Mouse (Mus musculus): ENCODE results near the gene Nhs. TPM values are rescaled to one million over a fixed set of nuclear protein-coding genes. Genes with fewer than 3 reads are reported as not detected.
A peak's percentile ranks its signal among the peaks of the same experiment; 100 is the strongest.

Nhs gene
- total RNA-seq, 2 experiments from 2014 or later = 2.3 to 2.6 TPM

GRCm38 (mm10) chrX:161962855-161963254 is 196.7 kb downstream of the Nhs start:
- TF ChIP-seq CTCF (conservative IDR thresholded peaks at IDR 0.05) = no peak
- no peak for DNase-seq (ENCODE audit: low spot score in 2 of 2)
- no peak overlapping the region for H3K4me3 ChIP-seq
- no peak overlapping the region for H3K27ac ChIP-seq

GRCm38 (mm10) chrX:161961756-161962155 is 197.8 kb downstream of the Nhs start:
- Histone ChIP-seq H3K4me3 (no peak overlapping the region), H3K27ac (no peak overlapping the region)
- no peak for DNase-seq (ENCODE audit: low spot score in 2 of 2)
- no peak for TF ChIP-seq CTCF (conservative IDR thresholded peaks at IDR 0.05)

- Histone ChIP-seq H3K4me3 (no peak overlapping the region), H3K27ac (no peak overlapping the region)
- DNase-seq (ENCODE audit: low spot score in 2 of 2) = no peak
- TF ChIP-seq CTCF (conservative IDR thresholded peaks at IDR 0.05) = no peak
These were observed 198.4 kb downstream of the Nhs start for GRCm38 (mm10) chrX:161961176-161961575.

GRCm38 (mm10) chrX:161952356-161952755 is 207.2 kb downstream of the Nhs start:
- peak in 1 of 2 experiments; percentile 16 for DNase-seq (ENCODE audit: low spot score in 2 of 2)
- Histone ChIP-seq H3K27ac (no peak overlapping the region), H3K4me3 (no peak overlapping the region)
- TF ChIP-seq CTCF (conservative IDR thresholded peaks at IDR 0.05) = no peak

GRCm38 (mm10) chrX:161943098-161943680 is 216.3 kb downstream of the Nhs start:
- no peak for TF ChIP-seq CTCF (conservative IDR thresholded peaks at IDR 0.05)
- no peak overlapping the region for H3K4me3 ChIP-seq
- no peak overlapping the region for H3K27ac ChIP-seq
- DNase-seq (ENCODE audit: low spot score in 2 of 2) = no peak

GRCm38 (mm10) chrX:161940696-161941095 is 218.8 kb downstream of the Nhs start:
- no peak for DNase-seq (ENCODE audit: low spot score in 2 of 2)
- H3K4me3 ChIP-seq = no peak overlapping the region
- no peak overlapping the region for H3K27ac ChIP-seq
- TF ChIP-seq CTCF (conservative IDR thresholded peaks at IDR 0.05) = no peak

- TF ChIP-seq CTCF (conservative IDR thresholded peaks at IDR 0.05) = no peak
- no peak overlapping the region for H3K27ac ChIP-seq
- DNase-seq (ENCODE audit: low spot score in 2 of 2) = no peak
- no peak overlapping the region for H3K4me3 ChIP-seq
These were observed 232.9 kb downstream of the Nhs start for GRCm38 (mm10) chrX:161926683-161927053.

- no peak overlapping the region for H3K27ac ChIP-seq
These were observed 233.4 kb downstream of the Nhs start for GRCm38 (mm10) chrX:161925973-161926682.

GRCm38 (mm10) chrX:161922655-161923054 is 236.9 kb downstream of the Nhs start:
- Histone ChIP-seq H3K4me3 (no peak overlapping the region), H3K27ac (no peak overlapping the region)
- no peak for TF ChIP-seq CTCF (conservative IDR thresholded peaks at IDR 0.05)
- DNase-seq (ENCODE audit: low spot score in 2 of 2) = no peak

More at GRCm38 (mm10) chrX:161925973-161926682, 233.4 kb downstream of the Nhs start:
- no peak overlapping the region for H3K4me3 ChIP-seq
- no peak for TF ChIP-seq CTCF (conservative IDR thresholded peaks at IDR 0.05)
- no peak for DNase-seq (ENCODE audit: low spot score in 2 of 2)

GRCm38 (mm10) chrX:161921581-161921980 is 237.9 kb downstream of the Nhs start:
- no peak for TF ChIP-seq CTCF (conservative IDR thresholded peaks at IDR 0.05)
- Histone ChIP-seq H3K27ac (no peak overlapping the region), H3K4me3 (no peak overlapping the region)
- DNase-seq (ENCODE audit: low spot score in 2 of 2) = no peak

- H3K4me3 ChIP-seq = no peak overlapping the region
- H3K27ac ChIP-seq = no peak overlapping the region
- TF ChIP-seq CTCF (conservative IDR thresholded peaks at IDR 0.05) = no peak
- DNase-seq (ENCODE audit: low spot score in 2 of 2) = no peak
These were observed 249.6 kb downstream of the Nhs start for GRCm38 (mm10) chrX:161909963-161910362.

- TF ChIP-seq CTCF (conservative IDR thresholded peaks at IDR 0.05) = 0 out of 2 replicates have a peak, but pooled peaks have one; percentile 13
- Histone ChIP-seq H3K27ac (no peak overlapping the region), H3K4me3 (peak overlapping the region; percentile 53)
- peak in 1 of 2 experiments; percentile 10 for DNase-seq (ENCODE audit: low spot score in 2 of 2)
These were observed 250.7 kb downstream of the Nhs start for GRCm38 (mm10) chrX:161908652-161909403.
